Mouse (Mus musculus) urinary bladder, postnatal 14 days (tissue): ENCODE measurements around the gene Lix1.

Experiments
- DNase-seq: peaks from one replicate; pipeline ENCODE4 v3.0.0; 2021; ENCODE audit warnings: low spot score

Gene Lix1

DNA sequence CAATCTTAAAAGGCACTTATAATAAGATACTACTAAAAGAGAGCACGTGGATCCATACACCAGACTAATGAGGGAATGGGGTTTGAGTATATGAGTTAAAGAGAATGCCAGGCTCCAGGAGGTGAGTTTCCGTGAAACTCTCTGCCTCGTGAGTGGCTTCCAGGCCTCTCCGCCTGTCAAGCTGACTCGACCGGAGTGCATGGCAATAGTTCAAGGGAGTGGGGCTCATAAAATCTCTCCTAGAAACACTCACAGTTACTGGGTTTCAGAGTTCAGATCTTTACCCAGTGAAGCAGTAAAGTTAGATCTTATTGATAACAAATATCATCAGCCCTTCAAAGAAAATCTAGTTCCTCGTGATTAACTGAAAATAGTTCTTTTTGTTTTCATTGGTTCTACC lies 94.3 kb downstream of the Lix1 start:
- DNase-seq: no peak

GRCm38 (mm10) chr17:17498848-17499247 lies 96.4 kb downstream of the Lix1 start:
- DNase-seq: no peak

DNA sequence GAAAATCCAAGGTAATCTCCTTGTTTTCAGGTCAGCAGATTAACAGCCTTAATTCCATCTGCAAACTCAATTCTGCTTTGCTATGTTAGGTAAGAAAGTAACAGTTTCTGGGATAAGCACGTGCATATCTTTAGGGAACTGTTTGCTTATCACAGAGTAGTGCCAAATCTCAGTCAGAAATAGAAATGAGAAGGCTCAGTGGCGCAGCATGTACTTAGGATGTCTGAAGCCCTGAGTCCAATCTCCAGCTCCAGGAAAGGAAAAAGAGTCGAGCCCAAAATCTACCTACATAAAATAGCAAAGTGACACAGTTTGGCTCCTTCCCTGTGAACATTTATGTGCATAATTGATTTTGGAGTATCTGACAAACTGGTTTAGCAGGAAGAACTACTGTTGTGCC lies 96.8 kb downstream of the Lix1 start:
- DNase-seq: no peak

- no peak for DNase-seq
Measured at GRCm38 (mm10) chr17:17506677-17507076, 104.2 kb downstream of the Lix1 start.
